Comparison of ENCODE assay signal across 22 mouse cellular contexts in genomic region chr12:100776991-100777390, GRCm38 (mm10).
"Had no signal": no experiment of that assay in that cellular context is flagged by ENCODE, and none has a peak within 500 bp of the region (broad histone marks: within the 10 kb centered on the region; RNA-seq: fewer than 3 reads in every experiment).

No protein-coding gene starts in this region.

- ATAC-seq: liver, embryonic 12.5 days; midbrain, embryonic 15.5 days had no signal

- DNase-seq: kidney, adult 18-20 months; kidney, adult 9 months; kidney, postnatal 25 days; layer of hippocampus, adult 9-11 months; liver; lung, adult 18-20 months; lung, postnatal 10 days; lung, postnatal 36 days; right cerebral cortex, adult 18-20 months; right cerebral cortex, postnatal 14 days; right cerebral cortex, postnatal 4 days; spleen, adult 18-20 months; thymus, postnatal 25 days had no signal

- H3K4me1 ChIP-seq: liver, embryonic 12.5 days had no signal

- H3K27ac ChIP-seq: limb, embryonic 10.5 days; limb, embryonic 13.5 days; liver, embryonic 12.5 days; liver, embryonic 15.5 days; lung, embryonic 15.5 days; midbrain, embryonic 12.5 days; midbrain, embryonic 15.5 days; stomach, embryonic 15.5 days had no signal

- H3K4me3 ChIP-seq: layer of hippocampus, adult 2 months; limb, embryonic 10.5 days; limb, embryonic 13.5 days; liver, embryonic 12.5 days; liver, embryonic 15.5 days; lung, embryonic 15.5 days; midbrain, embryonic 12.5 days; midbrain, embryonic 15.5 days; stomach, embryonic 15.5 days had no signal
